Mouse (Mus musculus): ENCODE measurements around the gene Sesn2.
A peak's percentile ranks its signal among the peaks of the same experiment; 100 is the strongest.

The Sesn2 gene

DNA sequence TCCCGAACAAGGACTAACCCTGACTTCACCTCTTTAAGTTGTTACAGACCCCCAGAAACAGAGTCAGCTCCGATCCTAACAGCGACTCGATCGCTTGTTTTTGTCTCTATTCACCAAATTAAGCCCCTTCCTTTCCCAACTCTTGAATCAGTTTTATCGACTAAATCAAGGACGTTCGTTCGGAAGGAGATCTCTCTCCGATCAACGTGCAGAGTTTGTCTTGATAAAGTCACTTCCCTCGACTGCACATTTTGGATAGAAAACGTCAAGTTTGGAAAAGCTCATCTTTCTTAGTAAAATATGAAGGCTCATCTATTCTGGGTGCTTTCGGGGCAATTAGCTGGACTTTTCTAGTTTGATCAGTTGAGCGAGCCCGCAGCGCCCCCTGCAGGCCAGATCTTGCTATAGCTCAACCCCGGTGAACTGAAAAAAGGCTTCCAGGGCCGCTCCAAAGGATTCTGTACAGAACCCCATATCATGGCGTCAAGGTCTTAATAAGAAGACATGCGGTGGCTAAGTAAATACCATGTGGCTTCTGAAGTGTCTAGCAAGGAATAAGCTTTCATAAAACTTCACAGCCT, 4.3 kb upstream of the Sesn2 start:
- peak; percentile 94 for DNase-seq (ENCODE audit: low spot score)

DNA sequence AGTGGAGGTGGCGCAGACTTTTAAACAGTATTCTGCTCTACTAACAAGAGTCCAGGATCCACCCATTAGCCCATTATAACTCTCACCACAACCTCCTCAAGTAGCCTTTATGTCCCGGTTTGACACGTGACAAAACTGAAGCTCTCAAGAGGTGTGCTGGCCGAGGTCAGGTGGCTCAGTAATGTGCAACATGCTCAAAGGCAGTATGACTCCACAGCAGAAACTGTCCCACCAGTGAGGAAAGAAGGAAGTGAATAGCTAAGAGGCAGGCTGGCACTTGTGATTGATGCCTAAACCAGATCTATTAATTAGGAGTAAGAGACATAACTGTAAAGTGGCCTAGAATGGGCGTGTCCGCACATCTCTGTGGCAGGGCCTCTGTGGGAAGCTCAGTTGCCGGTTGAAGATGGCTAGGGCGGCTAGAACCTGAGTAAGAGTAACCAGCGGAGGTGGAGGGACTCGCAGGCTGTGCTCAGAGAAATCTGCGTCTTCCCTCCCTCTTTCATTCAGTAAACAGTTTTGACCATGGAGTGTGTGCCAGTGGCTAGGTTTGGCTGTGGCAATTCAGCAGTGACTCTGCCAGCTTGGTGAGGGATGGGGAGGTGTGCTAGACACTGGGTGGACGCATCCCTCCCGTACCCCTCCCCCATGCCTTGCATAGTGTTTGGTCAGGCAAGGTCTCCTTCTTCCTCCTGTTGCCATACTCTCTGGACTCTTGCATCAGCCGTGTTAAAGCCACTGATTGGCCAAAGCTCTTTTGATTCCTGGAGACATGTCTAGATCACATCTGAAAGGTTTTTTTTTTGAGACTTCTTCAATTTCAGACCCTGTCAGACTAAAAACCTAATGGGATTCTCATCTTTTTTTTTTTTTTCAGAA, 3.3 kb upstream of the Sesn2 start:
- peak; percentile 35 for DNase-seq (ENCODE audit: low spot score)

DNA sequence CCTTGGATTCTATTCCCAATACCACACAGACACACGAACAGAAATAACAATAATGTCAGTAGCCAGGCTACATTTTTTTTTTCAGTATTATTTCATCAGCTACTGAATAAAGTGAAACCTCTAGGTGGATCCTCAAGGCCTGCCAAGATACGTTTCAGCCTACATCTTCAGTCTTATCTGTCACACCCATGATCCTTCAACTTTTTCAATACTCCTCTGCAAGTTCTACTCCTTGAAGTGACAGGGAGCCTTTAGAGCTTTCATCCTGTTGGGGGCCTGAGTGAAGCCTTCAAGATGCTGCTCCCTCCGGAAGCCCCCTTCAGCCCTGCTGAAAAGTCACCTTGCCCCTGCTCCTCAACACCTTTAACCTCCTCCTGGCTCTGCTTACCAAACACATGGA, 1.8 kb upstream of the Sesn2 start:
- no peak for DNase-seq (ENCODE audit: low spot score)

DNA sequence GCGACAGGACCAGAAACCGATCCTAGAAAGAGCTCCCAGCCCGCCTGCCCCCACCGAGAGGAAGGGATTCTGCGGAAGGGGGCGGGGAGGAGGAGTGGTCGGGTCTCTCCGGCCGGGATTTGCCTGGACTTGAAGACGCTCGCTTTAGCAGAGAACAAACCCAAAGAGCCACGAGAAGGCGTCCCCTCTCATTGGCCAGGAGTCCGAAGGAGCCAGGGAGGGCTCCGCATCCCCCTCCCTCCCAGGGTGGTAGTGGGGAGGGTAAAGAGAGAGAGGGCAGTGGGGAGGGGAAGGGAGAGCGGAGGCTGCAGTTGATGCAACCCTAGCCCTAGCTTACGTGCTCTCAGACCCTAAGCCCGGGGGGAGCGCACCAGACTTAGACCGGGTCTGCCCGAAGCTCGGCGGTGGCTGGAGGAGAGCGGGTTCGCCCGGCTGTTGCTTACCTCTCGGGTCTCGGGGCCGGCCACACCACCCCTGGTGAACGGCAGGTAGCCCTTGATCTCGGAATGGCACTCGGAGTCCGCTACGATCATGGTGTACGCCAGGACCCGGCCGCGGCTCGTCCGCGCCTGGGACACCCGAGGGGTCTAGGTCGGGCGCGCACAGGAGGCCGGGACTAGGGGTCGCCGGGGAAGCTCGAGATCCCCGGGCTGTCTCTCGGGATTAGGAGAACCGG, 542 bp downstream of the Sesn2 start:
- peak; percentile 79 for DNase-seq (ENCODE audit: low spot score)

DNA sequence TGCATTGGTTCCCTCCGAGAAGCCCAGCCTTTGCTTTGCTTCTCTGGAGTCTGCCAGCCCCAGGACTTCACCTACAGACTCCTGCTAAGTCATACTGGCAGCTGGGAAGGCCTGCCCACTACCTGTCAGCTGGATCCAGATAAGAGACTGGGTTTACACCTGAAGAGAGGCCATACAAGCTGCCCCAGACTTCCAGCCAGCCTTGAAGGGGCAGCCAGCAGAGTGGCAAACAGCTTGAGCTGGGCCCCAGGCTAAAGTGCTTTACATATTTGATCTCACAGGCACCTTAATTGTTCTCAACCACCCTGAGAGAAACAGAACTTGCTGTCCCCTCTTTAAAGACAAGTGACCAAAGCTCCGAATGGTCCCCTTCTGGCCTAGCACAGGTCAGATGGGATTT, 3.1 kb downstream of the Sesn2 start:
- no peak for DNase-seq (ENCODE audit: low spot score)

DNA sequence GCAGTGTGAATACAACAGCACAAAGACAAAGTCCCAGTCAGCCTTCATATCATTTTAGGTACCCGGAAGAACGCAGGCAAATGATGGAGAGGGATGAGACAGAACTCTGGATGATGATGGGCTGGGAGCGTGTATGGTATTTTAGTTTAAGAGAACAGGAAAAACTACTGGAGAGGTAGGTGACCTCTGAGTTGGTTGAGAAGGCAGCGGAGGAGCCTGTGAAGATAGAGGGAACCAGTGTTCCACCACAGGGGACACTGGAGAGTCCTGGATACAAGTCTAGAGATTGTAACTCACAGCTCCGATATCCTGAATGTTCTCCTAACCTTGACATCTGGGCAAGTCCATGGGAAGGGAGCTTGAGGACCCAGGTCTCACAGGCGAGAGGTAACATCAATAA, 4.1 kb downstream of the Sesn2 start:
- no peak for DNase-seq (ENCODE audit: low spot score)

GRCm38 (mm10) chr4:132505800-132506199, 4.5 kb downstream of the Sesn2 start:
- DNase-seq (ENCODE audit: low spot score): no peak

GRCm38 (mm10) chr4:132505034-132505738, 5.1 kb downstream of the Sesn2 start:
- no peak for DNase-seq (ENCODE audit: low spot score)

- no peak for DNase-seq (ENCODE audit: low spot score)
Measured at GRCm38 (mm10) chr4:132503344-132503743, 7.0 kb downstream of the Sesn2 start.

DNA sequence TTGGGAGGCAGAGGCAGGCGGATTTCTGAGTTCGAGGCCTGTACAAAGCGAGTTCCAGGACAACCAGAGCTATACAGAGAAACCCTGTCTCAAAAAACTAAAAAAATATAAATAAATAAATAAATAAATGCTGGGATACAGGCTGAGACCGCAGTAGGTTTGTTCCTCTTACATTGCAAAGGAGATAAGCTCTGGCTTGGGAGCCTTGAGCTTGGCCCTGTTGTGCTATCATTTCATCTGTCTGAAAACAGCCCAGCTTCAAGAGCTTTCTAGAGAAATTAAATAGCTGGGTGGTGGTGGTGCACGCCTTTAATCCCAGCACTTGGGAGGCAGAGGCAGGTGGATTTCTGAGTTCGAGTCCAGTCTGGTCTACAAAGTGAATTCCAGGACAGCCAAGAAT, 8.7 kb downstream of the Sesn2 start:
- no peak for DNase-seq (ENCODE audit: low spot score)

DNA sequence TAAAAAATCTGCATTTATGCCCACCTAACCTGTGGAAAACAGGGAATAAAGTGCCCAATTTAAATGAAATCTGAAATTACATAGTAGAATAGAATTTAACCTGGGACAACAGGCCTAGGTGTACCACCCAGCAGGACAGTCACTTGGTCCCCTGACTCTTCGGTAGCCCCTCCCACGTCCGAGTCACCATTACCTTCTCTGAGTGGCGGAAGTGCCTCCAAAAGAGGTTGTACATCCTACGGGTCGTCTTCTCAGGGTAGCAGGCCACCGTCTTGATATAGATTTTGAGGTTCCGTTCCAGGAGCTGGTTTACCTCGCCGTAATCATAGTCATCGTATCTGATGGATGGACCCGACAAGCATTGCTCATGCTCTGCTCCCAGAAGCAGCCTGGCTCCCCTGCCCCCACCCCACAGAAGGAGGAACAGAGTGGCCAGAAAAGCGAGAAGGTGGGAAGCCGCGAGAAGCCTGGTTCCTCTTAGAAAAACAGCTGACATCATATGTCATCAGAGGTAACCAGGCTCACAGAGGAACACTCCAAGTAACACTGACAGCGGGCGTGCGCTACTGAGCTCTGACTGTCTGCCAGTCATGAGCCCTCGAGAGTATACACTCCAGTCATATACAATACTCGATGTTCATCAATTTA, 15.9 kb downstream of the Sesn2 start:
- DNase-seq (ENCODE audit: low spot score): no peak

GRCm38 (mm10) chr4:132492178-132493060, 17.9 kb downstream of the Sesn2 start:
- peak; percentile 47 for DNase-seq (ENCODE audit: low spot score)

DNA sequence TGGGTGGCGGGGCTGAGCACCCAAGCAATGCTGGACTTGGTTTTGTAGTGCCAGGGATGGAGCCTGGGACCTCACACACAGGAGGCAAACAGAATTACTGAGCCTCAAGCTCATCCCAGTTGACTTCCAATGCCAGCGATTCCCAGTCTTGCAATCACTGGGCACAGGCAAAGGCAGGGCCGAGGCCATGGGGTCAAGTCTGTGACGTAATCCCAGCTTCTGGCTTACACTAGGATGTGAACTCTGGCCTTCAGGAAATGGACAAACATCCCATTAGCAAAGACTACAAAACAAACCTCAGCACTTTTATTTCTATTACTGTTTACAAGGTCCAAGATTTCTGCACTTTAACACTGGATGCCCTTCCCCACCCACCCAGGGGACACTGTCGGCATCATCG, 18.6 kb downstream of the Sesn2 start:
- DNase-seq (ENCODE audit: low spot score): no peak

GRCm38 (mm10) chr4:132491057-132491456, 19.2 kb downstream of the Sesn2 start:
- DNase-seq (ENCODE audit: low spot score): no peak

DNA sequence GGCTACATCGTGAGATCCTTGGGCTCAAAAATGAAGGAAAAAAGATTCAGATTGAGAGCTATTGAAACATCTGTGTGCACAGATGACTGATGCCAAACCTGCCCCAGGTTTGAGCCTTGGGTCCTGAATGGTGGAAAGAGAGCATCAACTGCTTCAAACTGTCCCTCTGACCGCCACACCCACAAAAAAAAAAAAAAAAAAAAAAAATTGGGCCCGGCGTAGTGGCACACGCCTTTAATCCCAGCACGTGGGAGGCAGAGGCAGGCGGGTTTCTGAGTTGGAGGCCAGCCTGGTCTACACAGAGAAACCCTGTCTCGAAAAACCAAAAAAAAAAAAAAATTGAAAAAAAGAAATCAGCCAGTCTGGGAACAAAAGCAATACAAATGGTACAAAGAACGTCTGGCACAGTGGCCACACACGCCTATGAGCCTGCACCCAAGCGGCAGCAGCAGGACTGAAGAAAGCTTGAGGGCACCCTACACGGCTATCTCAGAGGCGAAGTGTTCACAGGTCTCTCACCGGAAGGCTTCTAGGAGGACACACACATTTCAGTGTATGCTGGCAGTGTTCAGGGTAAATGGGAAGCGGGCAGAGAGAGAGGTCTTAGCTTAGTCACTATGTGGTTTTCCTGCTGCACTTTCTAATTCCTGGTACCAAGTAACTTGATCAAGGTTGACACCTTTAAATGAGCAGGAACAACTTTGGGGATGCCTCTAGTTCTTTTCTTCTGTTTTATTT, 19.9 kb downstream of the Sesn2 start:
- no peak for DNase-seq (ENCODE audit: low spot score)

GRCm38 (mm10) chr4:132488976-132489375, 21.3 kb downstream of the Sesn2 start:
- DNase-seq (ENCODE audit: low spot score): no peak

DNA sequence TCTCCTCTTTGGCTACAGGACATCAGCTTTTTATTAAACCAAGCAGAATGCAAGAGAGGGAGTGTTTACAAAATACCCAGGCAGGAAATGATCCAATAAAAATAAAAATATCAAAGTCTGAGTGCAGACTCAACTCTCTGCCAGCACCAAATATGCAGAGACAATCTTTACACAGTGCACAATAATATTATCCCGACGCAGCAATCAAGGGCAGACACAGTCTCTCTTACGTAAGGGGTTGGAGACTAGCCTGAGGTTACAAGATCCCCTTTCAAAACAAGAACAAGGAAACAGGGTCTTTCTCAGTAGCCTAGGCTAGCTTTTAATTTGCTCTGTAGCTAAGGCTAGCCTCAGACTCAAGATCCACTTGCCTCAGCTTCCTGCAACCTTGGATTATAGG, 21.8 kb downstream of the Sesn2 start:
- DNase-seq (ENCODE audit: low spot score): no peak

DNA sequence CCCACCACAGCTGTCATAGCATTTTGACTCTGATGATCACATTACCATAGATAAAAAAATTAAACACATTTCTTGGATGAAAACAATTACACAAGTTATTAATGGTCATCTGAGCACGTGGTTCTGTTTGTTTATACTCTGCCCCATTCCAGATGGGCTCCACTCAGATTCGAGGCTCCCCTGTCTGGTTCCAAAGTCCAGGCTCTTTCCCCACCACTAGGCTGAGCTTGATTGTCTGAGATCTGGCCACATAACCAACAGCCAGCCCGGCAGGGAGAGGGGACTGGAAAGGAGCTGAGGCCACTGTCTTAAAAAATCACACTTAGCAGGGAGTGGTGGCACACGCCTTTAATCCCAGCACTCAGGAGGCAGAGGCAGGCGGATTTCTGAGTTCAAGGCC, 25.5 kb downstream of the Sesn2 start:
- DNase-seq (ENCODE audit: low spot score): no peak

DNA sequence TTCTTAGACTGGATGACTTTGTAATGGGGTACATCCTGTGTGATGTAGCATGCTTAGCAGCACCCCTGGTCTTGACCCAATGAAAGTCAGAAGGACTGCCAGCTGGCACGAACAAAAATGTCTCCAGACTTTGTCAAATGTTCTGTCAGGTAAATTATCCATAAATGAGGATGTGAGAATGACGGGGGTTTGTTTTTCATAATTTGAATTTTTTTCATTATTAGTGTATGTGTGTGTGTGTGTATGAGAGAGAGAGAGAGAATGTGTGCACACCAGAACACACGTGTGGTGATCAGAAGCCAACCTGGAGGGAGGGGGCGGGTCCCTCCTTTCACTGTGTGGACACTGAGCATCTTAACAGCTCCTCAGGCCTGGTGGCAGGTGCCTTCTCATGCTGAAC, 26.1 kb downstream of the Sesn2 start:
- no peak for DNase-seq (ENCODE audit: low spot score)

DNA sequence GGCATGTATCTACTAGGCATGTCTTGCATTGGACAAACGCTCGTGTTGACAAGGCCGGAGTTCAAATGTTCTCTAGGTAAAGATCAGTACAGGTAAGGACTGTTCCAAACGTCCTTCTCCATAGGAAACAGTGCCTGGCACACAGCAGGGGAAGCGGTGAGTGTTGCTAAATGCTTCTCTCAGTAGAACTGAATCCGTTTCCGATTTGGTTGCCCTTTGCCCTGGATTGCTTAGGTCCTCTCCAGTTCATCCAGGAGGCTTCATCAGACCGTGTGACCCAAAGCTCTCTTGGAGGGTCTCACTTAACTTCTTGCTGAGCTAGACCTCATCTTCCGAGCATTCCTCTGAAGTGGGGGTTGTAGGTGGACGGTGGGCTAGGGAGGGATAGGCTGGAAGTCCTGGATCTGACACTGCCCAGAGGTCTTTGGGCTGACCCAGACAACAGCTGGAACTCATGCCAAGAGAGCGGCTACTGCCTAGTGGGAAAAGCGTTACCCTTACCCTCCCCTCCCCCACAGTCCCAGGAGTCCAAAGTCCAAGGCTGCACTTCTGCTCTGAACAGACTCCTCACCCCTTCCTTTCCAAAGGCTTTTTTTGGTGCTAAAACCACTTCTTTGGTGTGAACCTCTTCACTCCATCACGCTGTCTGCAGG, 27.2 kb downstream of the Sesn2 start:
- DNase-seq (ENCODE audit: low spot score): no peak

Data from retina, embryonic 14.5 days (tissue).